Mouse (Mus musculus) right cerebral cortex, postnatal 4 days (tissue): ENCODE data around the gene Tufm.

Experiments used
- DNase-seq: peaks from one replicate; pipeline ENCODE4 v3.0.0-alpha.2; 2022

The Tufm gene

GRCm38 (mm10) chr7:126502751-126503150, 15.6 kb downstream of the Tufm start:
- no peak for DNase-seq

GRCm38 (mm10) chr7:126503273-126503878, 16.2 kb downstream of the Tufm start, which contains the start of gene Atxn2l:
Gene Atxn2l, minus strand, starts transcription at chr7:126503437.
- peak; percentile 99 for DNase-seq

GRCm38 (mm10) chr7:126504913-126505312, 17.8 kb downstream of the Tufm start:
- DNase-seq, result no peak

GRCm38 (mm10) chr7:126507126-126507778, 20.1 kb downstream of the Tufm start:
- no peak for DNase-seq

DNA sequence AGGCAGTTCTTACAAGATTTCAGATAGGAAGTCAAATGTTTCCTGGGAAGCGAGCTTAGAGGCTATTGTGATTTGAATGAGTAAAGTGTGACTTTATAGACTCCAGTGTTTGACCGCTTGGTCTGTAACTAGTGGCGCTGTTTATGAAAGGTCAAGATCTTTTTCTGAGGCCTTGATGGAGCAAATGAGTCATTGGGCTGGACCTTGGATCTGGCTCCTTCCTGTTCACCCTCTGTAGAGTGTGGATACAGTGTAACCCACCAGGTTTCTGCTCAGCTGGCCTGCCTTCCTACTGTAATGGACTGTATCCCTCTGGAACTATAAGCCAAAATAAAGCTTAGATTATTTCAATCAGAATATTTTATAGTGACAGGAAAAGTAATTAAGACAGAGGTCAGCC, 24.1 kb downstream of the Tufm start:
- DNase-seq, result no peak

- no peak for DNase-seq
These were observed 31.2 kb downstream of the Tufm start for GRCm38 (mm10) chr7:126518261-126518941.

GRCm38 (mm10) chr7:126519513-126519912, 32.4 kb downstream of the Tufm start:
- DNase-seq, result peak; percentile 18

- DNase-seq, result no peak
These were observed 36.2 kb downstream of the Tufm start for GRCm38 (mm10) chr7:126523316-126523715.

DNA sequence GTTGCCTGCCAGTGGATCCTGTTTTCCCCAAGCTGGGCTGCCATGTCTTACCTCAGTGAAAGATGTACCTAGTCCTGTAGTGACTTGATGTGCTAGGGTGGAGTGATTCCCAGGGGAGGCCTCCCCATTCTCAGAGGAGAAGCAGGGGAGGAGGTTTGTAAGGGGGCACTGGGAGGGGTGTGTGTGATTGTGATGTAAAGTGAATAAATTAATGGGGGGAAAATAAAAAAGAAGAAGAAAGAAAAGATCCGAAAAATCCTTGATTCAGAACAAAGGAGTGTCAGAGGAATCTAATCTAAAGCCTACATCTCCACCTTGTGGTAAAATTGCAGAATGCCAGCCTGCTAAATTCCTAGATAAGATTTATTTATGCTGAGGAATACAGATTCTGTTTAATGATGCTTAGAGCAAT, 41.0 kb downstream of the Tufm start:
- peak; percentile 21 for DNase-seq

GRCm38 (mm10) chr7:126533434-126533833, 46.3 kb downstream of the Tufm start:
- DNase-seq, result no peak

DNA sequence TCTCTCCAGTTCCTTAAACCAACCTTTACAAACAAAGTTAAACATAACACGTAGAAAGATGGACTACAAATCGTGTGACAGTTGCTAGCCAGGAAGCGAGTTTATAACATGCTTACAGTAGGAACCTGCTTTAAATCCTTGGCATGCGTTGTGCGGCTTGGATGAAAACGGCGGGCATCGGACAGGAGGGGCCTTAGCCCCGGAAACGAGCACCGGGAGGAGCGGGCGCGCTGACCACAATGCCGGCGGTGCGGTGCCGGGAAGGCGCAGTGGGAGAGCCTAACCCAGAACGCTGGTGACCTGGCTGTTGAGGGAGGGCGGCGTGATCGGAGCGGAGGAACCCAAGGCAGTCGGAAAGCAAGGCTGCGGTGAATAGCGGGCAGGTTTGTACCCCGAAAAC, 48.6 kb downstream of the Tufm start:
- DNase-seq, result no peak

- no peak for DNase-seq
These were observed 49.3 kb downstream of the Tufm start for GRCm38 (mm10) chr7:126536466-126536865.

GRCm38 (mm10) chr7:126537820-126538585, 50.8 kb downstream of the Tufm start:
- DNase-seq, result no peak
